Mouse (Mus musculus) spleen, adult 2 months (tissue): ENCODE data around the gene Man2a2. TPM values are rescaled to one million over a fixed set of nuclear protein-coding genes. Genes with fewer than 3 reads are reported as not detected.
"Not testable (repeated sequence)": the region's sequence is repeated elsewhere in the genome, so short reads cannot be mapped to it uniquely, and the experiment has no call there.

Source experiments
- DNase-seq, 2 experiments: peaks; one replicate each; pipeline versions ENCODE4 v3.0.0 to v3.0.0-alpha.2; 2012 to 2021; ENCODE audit warnings: low spot score in 2 of 2, low read depth in 1 of 2
- H3K27ac ChIP-seq: fragments of 200-500 bp; 2 replicates; pipeline ENCODE4 v1.5.1; 2012; ENCODE audit warnings: low read length, inconsistent platforms; ENCODE audit not compliant: insufficient read depth
- H3K27me3 ChIP-seq: fragments of 200-500 bp; 2 replicates; pipeline ENCODE4 v1.6.1; 2012; ENCODE audit warnings: mild to moderate bottlenecking, moderate library complexity, low read length, inconsistent platforms; ENCODE audit not compliant: control insufficient read depth, insufficient read depth
- H3K36me3 ChIP-seq: fragments of 200-500 bp; 2 replicates; pipeline ENCODE4 v1.6.1; 2012; ENCODE audit warnings: mild to moderate bottlenecking, low read length, inconsistent platforms; ENCODE audit not compliant: control insufficient read depth, insufficient read depth
- H3K4me1 ChIP-seq: fragments of 200-500 bp; 2 replicates; pipeline ENCODE4 v1.6.1; 2011; ENCODE audit warnings: inconsistent platforms; ENCODE audit not compliant: control insufficient read depth, insufficient read depth, insufficient read length
- H3K4me3 ChIP-seq: fragments of 200-500 bp; 2 replicates; pipeline ENCODE4 v1.5.1; 2011; ENCODE audit warnings: mild to moderate bottlenecking, inconsistent platforms; ENCODE audit not compliant: insufficient read depth, insufficient read length; ENCODE audit errors: extremely low read depth
- CTCF ChIP-seq: fragments of 200-500 bp; IDR thresholded peaks from 2 replicates; pipeline ENCODE4 v1.5.1; 2011; ENCODE audit warnings: mild to moderate bottlenecking, inconsistent platforms; ENCODE audit not compliant: insufficient read depth, insufficient read length, insufficient replicate concordance; ENCODE audit errors: extremely low read depth
- POLR2A ChIP-seq: fragments of 200-500 bp; IDR thresholded peaks from 2 replicates; pipeline ENCODE4 v1.6.1; 2011; ENCODE audit warnings: low read depth, low read length, inconsistent platforms
- WGBS: fragments of 180-500 bp; shearing (Covaris S2); methylation state at CpG from one replicate; pipeline ENCODE4 v1.1.7; 2018; 5-methylcytosine and 5-hydroxymethylcytosine counted together
- polyA plus RNA-seq: library from polyadenylated mRNA; depleted of rRNA; stranded (reverse); fragments of >200 nt; gene quantifications from 2 replicates; pipeline ENCODE4 v1.2.3, GENCODE M21; 2012

Man2a2 gene
- polyA plus RNA-seq, 1 experiment = 98.3 TPM

GRCm38 (mm10) chr7:80400099-80400498, 28.9 kb upstream of the Man2a2 start:
- no peak overlapping the region for H3K4me3 ChIP-seq
- no peak for DNase-seq

DNA sequence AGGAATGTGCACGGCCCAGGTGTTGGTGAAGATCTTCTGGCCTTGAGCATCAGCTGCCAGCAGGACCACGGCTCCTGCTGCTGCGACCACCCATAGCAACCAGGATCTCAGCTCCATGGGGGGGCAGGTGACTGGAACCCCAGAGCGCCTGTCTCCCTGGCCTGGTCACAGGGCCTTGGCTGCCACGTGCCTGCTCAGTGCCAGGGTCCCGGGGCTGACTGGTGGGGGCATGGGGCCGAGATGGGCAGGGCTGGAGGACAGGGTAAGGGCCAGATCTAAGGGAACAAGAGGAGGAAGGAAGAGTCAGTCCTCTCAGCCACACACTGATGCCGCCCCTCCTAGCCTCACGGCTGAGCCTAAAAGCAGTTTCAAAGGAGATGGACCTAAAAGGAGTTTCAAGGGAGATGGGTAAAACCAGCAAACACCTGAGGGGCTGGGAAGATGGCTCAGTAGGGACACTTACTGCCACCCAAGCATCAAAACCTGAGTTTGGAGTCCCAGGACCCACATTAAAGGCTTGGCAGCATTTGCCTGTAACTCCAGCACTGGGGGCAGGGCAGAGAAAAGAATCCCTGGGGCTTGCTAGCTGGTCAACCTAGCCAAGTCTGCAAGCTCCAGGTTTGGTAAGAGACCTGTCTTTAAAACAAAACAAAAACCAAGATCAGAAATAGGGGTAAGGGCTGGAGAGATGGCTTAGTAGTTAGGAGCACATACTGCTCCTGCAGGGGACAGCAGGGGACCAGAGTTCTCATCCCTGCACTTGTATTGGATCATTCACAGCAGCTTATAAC, 27.7 kb upstream of the Man2a2 start:
- WGBS = 90% methylated on average over 9 of the region's 9 CpGs
- no peak overlapping the region for H3K4me3 ChIP-seq

More at GRCm38 (mm10) chr7:80400099-80400498, 28.9 kb upstream of the Man2a2 start:
- WGBS = 68% methylated on average over 5 of the region's 5 CpGs
- Histone ChIP-seq H3K27me3 (peaks cover 3% of the 10 kb centered on the region), H3K36me3 (peaks cover 14% of the 10 kb centered on the region), H3K27ac (no peak overlapping the region), H3K4me1 (peaks cover 14% of the 10 kb centered on the region)
- TF ChIP-seq CTCF (no peak), POLR2A (no peak)

GRCm38 (mm10) chr7:80397986-80398385, 26.8 kb upstream of the Man2a2 start:
- TF ChIP-seq CTCF (no peak), POLR2A (no peak)
- Histone ChIP-seq H3K4me1 (peaks cover 14% of the 10 kb centered on the region), H3K27ac (no peak overlapping the region), H3K27me3 (peaks cover 2% of the 10 kb centered on the region), H3K36me3 (peaks cover 18% of the 10 kb centered on the region), H3K4me3 (no peak overlapping the region)
- 97% methylated on average over 9 of the region's 9 CpGs for WGBS
- DNase-seq = no peak

More for the DNA sequence above, 27.7 kb upstream of the Man2a2 start:
- H3K36me3 ChIP-seq = peaks cover 16% of the 10 kb centered on the region
- no peak for TF ChIP-seq POLR2A
- TF ChIP-seq CTCF = no peak
- peaks cover 14% of the 10 kb centered on the region for H3K4me1 ChIP-seq
- H3K27ac ChIP-seq = no peak overlapping the region
- DNase-seq = no peak
- peaks cover 3% of the 10 kb centered on the region for H3K27me3 ChIP-seq

DNA sequence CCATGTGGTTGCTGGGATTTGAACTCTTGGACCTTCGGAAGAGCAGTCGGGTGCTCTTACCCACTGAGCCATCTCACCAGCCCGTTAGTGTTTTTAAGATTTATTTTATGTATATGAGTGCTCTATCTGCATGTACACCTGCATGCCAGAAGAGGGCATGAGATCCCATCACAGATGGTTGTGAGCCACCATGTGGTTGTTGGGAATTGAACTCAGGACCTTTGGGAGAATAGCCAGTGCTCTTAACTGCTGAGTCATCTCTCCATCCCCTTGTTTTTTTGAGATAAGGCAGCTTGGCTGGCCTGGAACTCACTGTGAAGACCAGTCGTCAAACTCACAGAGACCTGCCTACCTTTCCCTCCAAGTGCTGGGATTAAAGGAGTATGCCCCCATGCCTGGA, 25.3 kb upstream of the Man2a2 start:
- not testable (repeated sequence) for H3K4me3 ChIP-seq, DNase-seq, H3K27me3 ChIP-seq, H3K27ac ChIP-seq
- peaks cover 34% of the 10 kb centered on the region for H3K36me3 ChIP-seq
- H3K4me1 ChIP-seq = peaks cover 10% of the 10 kb centered on the region; the same call in 1 of the 2 replicates
- WGBS = 84% methylated on average over 4 of the region's 4 CpGs

DNA sequence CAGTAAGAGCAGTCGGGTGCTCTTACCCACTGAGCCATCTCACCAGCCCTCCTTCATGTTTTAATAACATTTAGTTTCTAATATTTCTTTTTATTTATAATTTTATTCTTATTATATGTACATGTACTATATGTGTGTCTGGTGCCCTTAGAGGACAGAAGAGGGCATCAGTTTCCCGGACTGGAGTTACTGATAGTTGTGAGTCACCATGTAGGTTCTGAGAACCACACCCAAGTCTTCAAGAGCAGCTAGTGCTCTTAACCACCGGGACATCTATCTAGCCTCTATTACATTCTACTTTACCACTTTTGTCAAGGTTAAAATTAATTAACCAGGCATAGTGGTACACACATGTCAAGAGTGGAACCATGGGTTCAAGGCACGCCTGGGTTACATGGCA, 23.4 kb upstream of the Man2a2 start:
- WGBS = 86% methylated on average over 4 of the region's 4 CpGs
- Histone ChIP-seq H3K27ac (no peak overlapping the region), H3K36me3 (peaks cover 41% of the 10 kb centered on the region), H3K4me3 (no peak overlapping the region), H3K4me1 (no peaks in the 10 kb centered on the region), H3K27me3 (no peaks in the 10 kb centered on the region)
- no peak for DNase-seq
- no peak for TF ChIP-seq POLR2A
- no peak for TF ChIP-seq CTCF

- WGBS = 95% methylated on average over 15 of the region's 15 CpGs
- H3K27ac ChIP-seq = no peak overlapping the region
- no peaks in the 10 kb centered on the region for H3K27me3 ChIP-seq
- H3K36me3 ChIP-seq = peaks cover 37% of the 10 kb centered on the region
- no peaks in the 10 kb centered on the region; the same call in 1 of the 2 replicates for H3K4me1 ChIP-seq
- no peak overlapping the region for H3K4me3 ChIP-seq
- DNase-seq = no peak
- TF ChIP-seq CTCF (no peak), POLR2A (no peak)
Measured at GRCm38 (mm10) chr7:80392119-80392518, 20.9 kb upstream of the Man2a2 start.
